Mouse (Mus musculus): ENCODE measurements at regions not wholly inside any gene's neighbourhood (a gene's known extent, or its start where the extent isn't known, plus 50 kb on each side); places are given as distances from the start of the nearest gene placed in this dataset.

- no peak for TF ChIP-seq POLR2A (IDR thresholded peaks at IDR 0.05; ENCODE audit: insufficient read length, low read depth)
- TF ChIP-seq E2F4 (IDR thresholded peaks at IDR 0.05; ENCODE audit: insufficient read depth): no peak
- TF ChIP-seq MYOD1 (IDR thresholded peaks at IDR 0.05; ENCODE audit: control insufficient read depth in 1 of 3, insufficient read length in 2 of 3, low read depth in 2 of 3): no peak
- no peak for TF ChIP-seq POLR2AphosphoS2 (IDR thresholded peaks at IDR 0.05; ENCODE audit: insufficient read length, low read depth)
- TF ChIP-seq MAX (IDR thresholded peaks at IDR 0.05; ENCODE audit: low read depth): no peak
- TF ChIP-seq TCF12 (IDR thresholded peaks at IDR 0.05; ENCODE audit: insufficient read depth, poor library complexity, severe bottlenecking): no peak
- TF ChIP-seq CEBPB (IDR thresholded peaks at IDR 0.05; ENCODE audit: insufficient read depth, poor library complexity, severe bottlenecking): no peak
- TF ChIP-seq TCF3 (IDR thresholded peaks at IDR 0.05; ENCODE audit: insufficient read length, low read depth): no peak
- no peak for TF ChIP-seq SRF (IDR thresholded peaks at IDR 0.05; ENCODE audit: control insufficient read depth, insufficient read length, low read depth)
- TF ChIP-seq REST (IDR thresholded peaks at IDR 0.05; ENCODE audit: insufficient read depth, insufficient read length): no peak
- TF ChIP-seq USF1 (IDR thresholded peaks at IDR 0.05; ENCODE audit: low read depth): no peak
Observed at GRCm38 (mm10) chr9:83706071-83706470, 100.0 kb downstream of the Elovl4 start.

All from myocyte (in vitro differentiated cells).